Mouse (Mus musculus) MEL (cell line): ENCODE results near the gene Gm826. TPM values are rescaled to one million over a fixed set of nuclear protein-coding genes. Genes with fewer than 3 reads are reported as not detected.

Experiments
- DNase-seq: peaks from one replicate; pipeline ENCODE4 v3.0.0; 2011; ENCODE audit warnings: low read depth, low spot score
- H3K27ac ChIP-seq: 2 replicates; pipeline ENCODE4 v1.5.1; 2012; ENCODE audit warnings: low read depth, mild to moderate bottlenecking, control low read depth, low read length, moderate library complexity; ENCODE audit not compliant: control insufficient read depth
- H3K27me3 ChIP-seq, 2 experiments: fragments of 150-350 bp in 1 of 2; sonication (generic) in 1 of 2; 2 replicates each; pipeline ENCODE4 v1.6.1; 2012; ENCODE audit warnings: low read length in 2 of 2, mild to moderate bottlenecking in 2 of 2, improper control_type of control experiment in 1 of 2, moderate library complexity in 1 of 2; ENCODE audit not compliant: insufficient read depth in 2 of 2, control insufficient read depth in 1 of 2
- H3K36me3 ChIP-seq, 2 experiments: 2 replicates each; pipeline ENCODE4 v1.6.1; 2012 to 2014; ENCODE audit warnings: low read length in 2 of 2, improper control_type of control experiment in 1 of 2, inconsistent platforms in 1 of 2, mild to moderate bottlenecking in 1 of 2; ENCODE audit not compliant: insufficient read depth in 2 of 2, control insufficient read depth in 1 of 2
- H3K4me1 ChIP-seq, 2 experiments: fragments of 150-350 bp in 1 of 2; sonication (generic) in 1 of 2; 2 replicates each; pipeline ENCODE4 v1.6.1; 2012; ENCODE audit warnings: low read length in 2 of 2, improper control_type of control experiment in 1 of 2, mild to moderate bottlenecking in 1 of 2; ENCODE audit not compliant: insufficient read depth in 2 of 2, control insufficient read depth in 1 of 2
- H3K4me3 ChIP-seq, 2 experiments: fragments of 150-350 bp in 1 of 2; sonication (generic) in 1 of 2; 2 replicates each; pipeline ENCODE4 v1.5.1; 2012; ENCODE audit warnings: low read depth in 2 of 2, low read length in 2 of 2, mild to moderate bottlenecking in 2 of 2, moderate library complexity in 2 of 2, control low read depth in 1 of 2, improper control_type of control experiment in 1 of 2; ENCODE audit not compliant: control insufficient read depth in 1 of 2, insufficient read depth in 1 of 2
- H3K79me2 ChIP-seq: 2 replicates; pipeline ENCODE4 v1.6.1; 2012; ENCODE audit warnings: mild to moderate bottlenecking, low read length, moderate library complexity; ENCODE audit not compliant: control insufficient read depth, poor library complexity, insufficient read depth
- H3K9ac ChIP-seq: 2 replicates; pipeline ENCODE4 v1.6.1; 2012; ENCODE audit warnings: low read depth, mild to moderate bottlenecking, control low read depth, low read length, moderate library complexity; ENCODE audit not compliant: control insufficient read depth, poor library complexity, severe bottlenecking
- H3K9me3 ChIP-seq: fragments of 150-350 bp; sonication (generic); replicated peaks from 2 replicates; pipeline ENCODE4 v1.6.1; 2012; ENCODE audit warnings: mild to moderate bottlenecking, low read length, improper control_type of control experiment, moderate library complexity; ENCODE audit not compliant: insufficient read depth
- CHD1 ChIP-seq: IDR thresholded peaks from 2 replicates; pipeline ENCODE4 v1.6.1; 2012; ENCODE audit warnings: low read depth, mild to moderate bottlenecking, inconsistent platforms, low read length, improper control_type of control experiment
- CHD2 ChIP-seq: IDR thresholded peaks from 2 replicates; pipeline ENCODE4 v1.6.1; 2011; ENCODE audit warnings: low read length, improper control_type of control experiment
- CTCF ChIP-seq, 3 experiments: IDR thresholded peaks in 2 of 3; conservative IDR thresholded peaks in 1 of 3; 2 replicates each; pipeline ENCODE4 v1.5.1; 2011 to 2012; ENCODE audit warnings: low read length in 3 of 3, low read depth in 2 of 3, mild to moderate bottlenecking in 2 of 3, improper control_type of control experiment in 1 of 3, inconsistent platforms in 1 of 3, mixed read lengths in 1 of 3, moderate library complexity in 1 of 3; ENCODE audit not compliant: control insufficient read depth in 1 of 3, insufficient read depth in 1 of 3, poor library complexity in 1 of 3, severe bottlenecking in 1 of 3
- ETS1 ChIP-seq: IDR thresholded peaks from 2 replicates; pipeline ENCODE4 v1.6.1; 2012; ENCODE audit warnings: low read depth, mild to moderate bottlenecking, inconsistent platforms, low read length, improper control_type of control experiment, moderate library complexity
- GATA1 ChIP-seq: IDR thresholded peaks from 2 replicates; pipeline ENCODE4 v1.6.1; 2011; ENCODE audit warnings: low read depth, low read length, improper control_type of control experiment
- HCFC1 ChIP-seq: IDR thresholded peaks from 2 replicates; pipeline ENCODE4 v1.6.1; 2012; ENCODE audit warnings: low read depth, mild to moderate bottlenecking, inconsistent platforms, low read length, improper control_type of control experiment, moderate library complexity
- JUND ChIP-seq: IDR thresholded peaks from 2 replicates; pipeline ENCODE4 v1.6.1; 2011; ENCODE audit warnings: low read depth, mild to moderate bottlenecking, improper control_type of control experiment, low read length
- KAT2A ChIP-seq: conservative IDR thresholded peaks from 2 replicates; pipeline ENCODE4 v1.6.1; 2012; ENCODE audit warnings: low read depth, low read length, improper control_type of control experiment, inconsistent platforms
- MAX ChIP-seq: IDR thresholded peaks from 2 replicates; pipeline ENCODE4 v1.6.1; 2011; ENCODE audit warnings: low read length, improper control_type of control experiment
- MAZ ChIP-seq: IDR thresholded peaks from 2 replicates; pipeline ENCODE4 v1.6.1; 2012; ENCODE audit warnings: low read depth, mild to moderate bottlenecking, inconsistent platforms, low read length, improper control_type of control experiment
- NELFE ChIP-seq: IDR thresholded peaks from 2 replicates; pipeline ENCODE4 v1.6.1; 2011; ENCODE audit warnings: low read depth, low read length, improper control_type of control experiment
- RAD21 ChIP-seq: IDR thresholded peaks from 2 replicates; pipeline ENCODE4 v1.6.1; 2011; ENCODE audit warnings: mild to moderate bottlenecking, low read depth, low read length, improper control_type of control experiment
- RCOR1 ChIP-seq: IDR thresholded peaks from 2 replicates; pipeline ENCODE4 v1.6.1; 2012; ENCODE audit warnings: low read depth, mild to moderate bottlenecking, inconsistent platforms, low read length, improper control_type of control experiment
- UBTF ChIP-seq: IDR thresholded peaks from 2 replicates; pipeline ENCODE4 v1.6.1; 2012; ENCODE audit warnings: low read depth, mild to moderate bottlenecking, inconsistent platforms, low read length, improper control_type of control experiment, moderate library complexity, borderline replicate concordance; ENCODE audit not compliant: insufficient read depth
- USF1 ChIP-seq: IDR thresholded peaks from 2 replicates; pipeline ENCODE4 v1.6.1; 2014; ENCODE audit warnings: low read depth, mild to moderate bottlenecking, inconsistent platforms, low read length, improper control_type of control experiment, moderate library complexity
- ZC3H11A ChIP-seq: IDR thresholded peaks from 2 replicates; pipeline ENCODE4 v1.6.1; 2012; ENCODE audit warnings: low read depth, mild to moderate bottlenecking, inconsistent platforms, low read length, improper control_type of control experiment
- ZKSCAN1 ChIP-seq: IDR thresholded peaks from 2 replicates; pipeline ENCODE4 v1.6.1; 2012; ENCODE audit warnings: low read depth, mild to moderate bottlenecking, inconsistent platforms, low read length, improper control_type of control experiment, moderate library complexity
- ZMIZ1 ChIP-seq: IDR thresholded peaks from 2 replicates; pipeline ENCODE4 v1.6.1; 2012; ENCODE audit warnings: low read depth, mild to moderate bottlenecking, inconsistent platforms, low read length, improper control_type of control experiment, moderate library complexity
- ZNF384 ChIP-seq: IDR thresholded peaks from 2 replicates; pipeline ENCODE4 v1.6.1; 2012; ENCODE audit warnings: low read depth, mild to moderate bottlenecking, inconsistent platforms, low read length, improper control_type of control experiment
- polyA plus RNA-seq, 2 experiments: library from polyadenylated mRNA; stranded (reverse) in 1 of 2; unstranded in 1 of 2; fragments of >175 nt in 1 of 2; fragments of >200 nt in 1 of 2; gene quantifications; 2 replicates each; pipeline versions ENCODE4 v1.2.1 to v1.2.4; 2012; ENCODE audit warnings: low replicate concordance in 2 of 2, low read depth in 1 of 2; ENCODE audit not compliant: insufficient read length in 2 of 2, insufficient read depth in 1 of 2, missing spikeins in 1 of 2
- total RNA-seq: library from RNA; depleted of rRNA; stranded (reverse); fragments of 300-350 nt; gene quantifications from 2 replicates; pipeline ENCODE4 v1.2.3, GENCODE M21; 2012

The Gm826 gene
- total and polyA plus RNA-seq, 3 experiments, result not detected

DNA sequence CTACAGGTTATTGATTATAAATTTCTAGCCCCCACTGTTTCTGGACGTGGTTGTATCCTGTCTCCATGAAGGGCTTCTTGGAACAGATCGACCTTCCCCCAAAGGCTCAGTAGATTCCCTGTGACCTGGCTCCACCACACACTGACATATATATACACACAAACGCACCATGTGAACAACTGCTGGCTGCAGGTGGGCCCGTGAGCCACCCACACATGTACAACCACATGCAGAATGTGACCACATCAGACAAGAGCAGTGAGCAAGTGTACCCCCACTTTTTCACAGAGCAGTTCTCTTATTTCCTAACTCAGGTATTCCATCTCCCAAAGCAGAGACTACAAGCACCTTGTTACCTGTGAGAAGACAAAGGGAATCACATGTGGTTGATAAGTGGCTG, 6.2 kb downstream of the Gm826 start:
- no peaks in the 10 kb centered on the region for H3K9me3 ChIP-seq
- no peaks in the 10 kb centered on the region for H3K4me1 ChIP-seq
- no peaks in the 10 kb centered on the region for H3K36me3 ChIP-seq
- H3K27me3 ChIP-seq, result no peaks in the 10 kb centered on the region
- no peak overlapping the region for H3K4me3 ChIP-seq
- TF ChIP-seq ZNF384 (no peak), ZMIZ1 (no peak), ZKSCAN1 (no peak), JUND (no peak), USF1 (no peak)
- TF ChIP-seq, all 39 proteins: peak for 0
- H3K79me2 ChIP-seq, result no peaks in the 10 kb centered on the region
- no peak overlapping the region for H3K9ac ChIP-seq
- DNase-seq, result no peak
- H3K27ac ChIP-seq, result no peak overlapping the region

DNA sequence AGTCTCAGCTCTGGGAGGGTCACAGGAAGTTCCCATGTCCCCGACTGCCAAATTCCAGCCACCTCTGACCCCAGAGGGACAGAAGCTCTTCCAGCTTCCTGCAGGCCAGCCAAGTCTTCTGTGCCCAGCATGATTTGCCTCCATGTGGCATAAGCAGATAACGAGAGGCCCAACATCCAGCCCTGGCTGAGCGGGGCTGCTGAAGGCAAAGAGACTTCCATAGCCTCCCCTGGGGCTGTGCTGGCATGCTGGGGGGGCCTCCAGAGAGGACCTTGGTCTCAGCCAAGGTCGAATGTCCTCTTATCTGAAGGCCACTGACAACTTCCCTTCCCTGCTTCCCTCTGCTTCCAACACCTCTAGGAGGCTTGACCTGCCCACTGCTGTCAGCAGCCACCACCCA, 6.8 kb downstream of the Gm826 start:
- DNase-seq, result no peak
- Histone ChIP-seq H3K36me3 (no peaks in the 10 kb centered on the region), H3K27ac (no peak overlapping the region), H3K79me2 (no peaks in the 10 kb centered on the region), H3K4me1 (no peaks in the 10 kb centered on the region), H3K9me3 (no peaks in the 10 kb centered on the region), H3K4me3 (no peak overlapping the region), H3K27me3 (no peaks in the 10 kb centered on the region), H3K9ac (no peak overlapping the region)
- no peak for TF ChIP-seq CTCF (IDR thresholded peaks at IDR 0.05 in 2 of 3, conservative IDR thresholded peaks at IDR 0.05 in 1 of 3; ENCODE audit: control insufficient read depth in 1 of 3, insufficient read depth in 1 of 3, low read depth in 2 of 3, low read length in 3 of 3, poor library complexity in 1 of 3, severe bottlenecking in 1 of 3)
- TF ChIP-seq CHD2, result no peak
- no peak for TF ChIP-seq ETS1
- no peak for TF ChIP-seq NELFE
- no peak for TF ChIP-seq HCFC1

DNA sequence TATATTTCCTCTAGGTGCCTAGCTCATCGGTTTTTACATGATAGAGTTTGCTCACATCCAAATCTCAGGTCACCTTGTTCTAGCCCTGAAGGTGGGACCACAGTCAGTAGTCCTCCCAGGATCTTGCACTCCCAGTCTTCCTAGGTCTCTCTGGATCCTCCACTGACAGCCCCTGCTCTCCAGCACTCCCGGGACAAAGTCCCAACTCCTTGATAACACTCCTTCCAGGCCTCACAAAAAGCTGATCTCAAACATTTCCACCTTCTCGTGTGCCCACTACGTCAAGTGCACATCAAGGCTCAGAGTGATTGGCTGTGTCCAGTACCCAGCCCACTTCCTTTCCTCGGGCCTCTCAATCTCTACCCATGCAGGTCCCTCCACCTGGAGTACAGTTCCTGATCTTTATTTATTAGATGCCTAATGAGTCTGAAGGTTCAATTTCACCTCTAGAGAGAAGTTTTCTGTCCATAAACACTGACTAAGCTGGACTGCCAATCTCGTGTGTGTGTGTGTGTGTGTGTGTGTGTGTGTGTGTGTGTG, 8.8 kb downstream of the Gm826 start:
- Histone ChIP-seq H3K4me1 (no peaks in the 10 kb centered on the region), H3K27me3 (no peaks in the 10 kb centered on the region), H3K9me3 (no peaks in the 10 kb centered on the region), H3K4me3 (no peak overlapping the region), H3K27ac (no peak overlapping the region), H3K9ac (no peak overlapping the region), H3K36me3 (no peaks in the 10 kb centered on the region), H3K79me2 (no peaks in the 10 kb centered on the region)
- no peak for TF ChIP-seq UBTF
- no peak for TF ChIP-seq RCOR1
- no peak for TF ChIP-seq ZC3H11A
- TF ChIP-seq CHD1, result no peak
- TF ChIP-seq MAX, result no peak
- TF ChIP-seq MAZ, result no peak
- TF ChIP-seq KAT2A, result no peak
- no peak for TF ChIP-seq NELFE
- no peak for TF ChIP-seq GATA1
- TF ChIP-seq RAD21, result no peak
- no peak for DNase-seq
